Mouse (Mus musculus) bone marrow, adult 2 months (tissue): ENCODE results near the gene Cdkn2d. TPM values are rescaled to one million over a fixed set of nuclear protein-coding genes. Genes with fewer than 3 reads are reported as not detected.
A peak's percentile ranks its signal among the peaks of the same experiment; 100 is the strongest.
"Not testable (repeated sequence)": the region's sequence is repeated elsewhere in the genome, so short reads cannot be mapped to it uniquely, and the experiment has no call there.

Source experiments
- H3K27ac ChIP-seq: fragments of 200-500 bp; 2 replicates; pipeline ENCODE4 v1.5.1; 2012; ENCODE audit warnings: low read depth, mild to moderate bottlenecking, control low read depth, inconsistent platforms, low read length; ENCODE audit not compliant: control insufficient read depth, poor library complexity, insufficient read depth
- H3K4me1 ChIP-seq: fragments of 200-500 bp; 2 replicates; pipeline ENCODE4 v1.6.1; 2011; ENCODE audit warnings: low read length; ENCODE audit not compliant: control insufficient read depth, insufficient read depth
- H3K4me3 ChIP-seq: fragments of 200-500 bp; replicated peaks from 2 replicates; pipeline ENCODE3; 2011; ENCODE audit warnings: mild to moderate bottlenecking, low read depth, low read length, control low read depth; ENCODE audit not compliant: control insufficient read depth
- CTCF ChIP-seq: fragments of 200-500 bp; IDR thresholded peaks from 2 replicates; pipeline ENCODE4 v1.5.1; 2011; ENCODE audit warnings: low read length, control low read depth; ENCODE audit not compliant: control insufficient read depth, insufficient read depth
- POLR2A ChIP-seq: fragments of 200-500 bp; IDR thresholded peaks from 2 replicates; pipeline ENCODE4 v1.6.1; 2011; ENCODE audit warnings: low read depth, mild to moderate bottlenecking, control low read depth, low read length, borderline replicate concordance; ENCODE audit not compliant: control insufficient read depth
- WGBS: fragments of 180-500 bp; shearing (Covaris S2); methylation state at CpG from one replicate; pipeline ENCODE4 v1.1.7; 2018; 5-methylcytosine and 5-hydroxymethylcytosine counted together
- polyA plus RNA-seq: library from polyadenylated mRNA; stranded (reverse); fragments of >200 nt; gene quantifications from 2 replicates; pipeline ENCODE4 v1.2.4, GENCODE M21; 2011; ENCODE audit warnings: low replicate concordance; ENCODE audit not compliant: missing spikeins, insufficient read depth, insufficient read length

Gene Cdkn2d
- polyA plus RNA-seq, 1 experiment: 99.0 TPM

DNA sequence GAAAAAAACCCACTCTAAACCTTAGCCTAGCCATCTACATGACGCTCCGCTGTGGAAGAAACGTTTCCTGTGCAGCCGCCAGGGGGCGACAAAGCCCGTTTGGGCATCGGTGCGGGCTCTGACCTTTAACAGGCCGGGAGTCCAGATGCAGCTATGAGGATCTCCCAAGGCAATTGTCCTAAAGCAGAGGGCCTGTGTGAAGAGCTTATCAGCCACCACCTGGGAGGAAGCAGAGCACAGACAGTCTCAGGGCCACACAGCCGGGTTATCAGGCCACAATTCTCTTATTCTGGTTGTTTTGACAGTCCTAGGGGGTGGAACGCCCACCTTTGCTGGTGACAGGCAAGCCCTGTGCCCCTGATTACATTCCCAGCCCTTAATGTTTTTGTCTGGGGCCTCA lies 22.2 kb upstream of the Cdkn2d start:
- TF ChIP-seq CTCF: peak; percentile 97
- TF ChIP-seq POLR2A: no peak; the same call in 1 of the 2 replicates
- peaks cover 4% of the 10 kb centered on the region; the same call in 1 of the 2 replicates for H3K4me1 ChIP-seq
- no peak overlapping the region for H3K4me3 ChIP-seq
- WGBS: 6% methylated on average over 11 of the region's 11 CpGs
- no peak overlapping the region for H3K27ac ChIP-seq

DNA sequence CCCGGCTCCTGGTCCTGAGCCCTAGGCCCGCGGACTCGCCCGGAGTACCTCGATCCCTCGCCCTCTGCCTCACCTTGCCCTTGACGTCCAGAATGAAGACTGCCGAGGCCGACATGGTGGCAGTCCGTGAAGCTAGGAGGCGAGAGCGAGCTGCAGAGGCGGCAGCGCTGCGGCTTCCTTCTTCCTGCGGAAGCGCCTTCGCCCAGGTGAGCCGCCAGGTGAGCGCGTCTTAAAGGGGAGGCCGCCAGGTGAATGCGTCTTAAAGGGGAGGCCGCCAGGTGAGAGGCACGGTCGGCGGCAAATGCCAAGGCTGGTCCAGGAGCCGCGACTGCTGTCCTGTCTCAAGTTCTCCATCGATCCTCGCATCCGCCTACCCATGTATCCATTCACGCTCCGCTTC lies 20.9 kb upstream of the Cdkn2d start, which contains the start of gene Ap1m2:
Gene Ap1m2, minus strand, starts transcription at position 204 of the 400 bp plus-strand sequence.
- Histone ChIP-seq H3K4me1 (peaks cover 2% of the 10 kb centered on the region; the same call in 1 of the 2 replicates), H3K27ac (no peak within 1 kb of the TSS), H3K4me3 (no peak within 1 kb of the TSS)
- WGBS: 55% methylated on average over 35 of the region's 35 CpGs
- TF ChIP-seq POLR2A (no peak), CTCF (no peak)

DNA sequence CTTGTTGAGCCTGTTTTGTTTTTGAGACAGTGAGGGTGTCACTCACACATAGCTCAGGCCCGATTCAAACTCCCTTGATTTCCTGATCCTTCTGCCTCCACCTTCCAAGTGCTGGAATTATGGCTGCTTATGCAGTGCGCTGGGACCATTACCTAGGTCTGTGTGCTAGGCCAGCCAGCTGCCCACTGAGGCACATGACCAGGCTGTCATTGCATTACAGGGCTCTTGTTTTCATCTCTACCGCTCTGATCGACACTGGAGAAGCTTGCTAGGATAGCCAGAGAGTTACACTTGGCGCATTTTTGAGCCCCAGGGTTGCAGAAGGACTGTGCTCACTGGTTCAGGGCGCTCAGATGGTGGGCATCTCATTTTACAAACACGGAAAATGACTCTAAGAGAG lies 20.5 kb upstream of the Cdkn2d start:
- Histone ChIP-seq H3K4me3 (no peak overlapping the region), H3K4me1 (peaks cover 2% of the 10 kb centered on the region; the same call in 1 of the 2 replicates), H3K27ac (no peak overlapping the region)
- WGBS: 83% methylated on average over 7 of the region's 7 CpGs
- TF ChIP-seq POLR2A: no peak
- TF ChIP-seq CTCF: no peak

DNA sequence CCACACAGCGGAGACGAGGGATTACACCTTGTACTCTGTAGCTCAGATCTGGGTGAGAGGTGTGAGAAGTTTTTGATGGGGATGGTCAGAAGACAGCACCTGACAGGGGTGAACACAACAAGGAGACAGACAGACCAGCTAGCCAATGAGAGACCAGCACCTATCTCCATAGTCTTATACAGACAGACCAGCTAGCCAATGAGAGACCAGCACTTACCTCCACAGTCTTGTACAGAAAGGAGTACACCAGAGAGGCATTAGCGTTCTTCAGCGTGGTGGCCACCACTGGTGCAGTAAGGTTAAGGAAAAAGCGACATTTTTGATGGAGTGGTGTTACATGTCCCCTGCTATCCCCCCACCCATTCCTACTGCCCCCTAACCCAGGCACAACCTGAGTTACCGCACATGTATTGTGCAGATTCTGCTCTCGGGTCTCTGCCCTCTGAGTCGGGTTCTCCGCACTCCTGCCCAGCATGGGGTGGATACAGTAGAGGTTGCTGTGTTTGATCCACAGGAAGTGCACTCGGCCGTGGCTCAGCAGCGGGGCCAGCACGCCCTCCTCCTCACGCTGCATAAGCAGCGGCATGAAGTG lies 18.0 kb upstream of the Cdkn2d start:
- TF ChIP-seq POLR2A: no peak
- no peak for TF ChIP-seq CTCF
- no peaks in the 10 kb centered on the region; the same call in 1 of the 2 replicates for H3K4me1 ChIP-seq
- peak overlapping the region; percentile 39 for H3K4me3 ChIP-seq
- WGBS: 35% methylated on average over 15 of the region's 15 CpGs
- H3K27ac ChIP-seq: no peak overlapping the region; the same call in none of the 2 replicates

DNA sequence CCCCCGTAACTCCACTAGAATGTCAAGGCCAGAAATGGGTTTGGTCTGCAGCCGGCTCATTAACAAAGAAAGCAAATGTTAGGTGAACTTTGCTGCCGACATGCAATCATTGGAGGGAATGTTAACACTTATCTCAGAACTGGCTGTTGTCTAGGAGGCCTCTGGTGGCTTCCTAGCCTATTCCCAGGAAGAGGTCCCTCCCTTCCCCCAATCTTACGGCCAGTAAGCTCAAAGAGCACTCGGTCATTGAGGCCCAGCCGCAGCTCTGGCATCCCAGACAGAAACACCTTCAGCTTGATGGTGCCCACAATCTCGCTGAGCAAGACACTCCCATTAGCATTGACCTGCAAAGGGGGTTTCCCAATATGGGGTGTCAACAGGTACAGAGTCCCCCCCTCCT lies 13.9 kb upstream of the Cdkn2d start:
- Histone ChIP-seq H3K4me3 (no peak overlapping the region), H3K4me1 (no peaks in the 10 kb centered on the region; the same call in 1 of the 2 replicates), H3K27ac (no peak overlapping the region)
- TF ChIP-seq POLR2A: no peak
- WGBS: 89% methylated on average over 7 of the region's 7 CpGs

DNA sequence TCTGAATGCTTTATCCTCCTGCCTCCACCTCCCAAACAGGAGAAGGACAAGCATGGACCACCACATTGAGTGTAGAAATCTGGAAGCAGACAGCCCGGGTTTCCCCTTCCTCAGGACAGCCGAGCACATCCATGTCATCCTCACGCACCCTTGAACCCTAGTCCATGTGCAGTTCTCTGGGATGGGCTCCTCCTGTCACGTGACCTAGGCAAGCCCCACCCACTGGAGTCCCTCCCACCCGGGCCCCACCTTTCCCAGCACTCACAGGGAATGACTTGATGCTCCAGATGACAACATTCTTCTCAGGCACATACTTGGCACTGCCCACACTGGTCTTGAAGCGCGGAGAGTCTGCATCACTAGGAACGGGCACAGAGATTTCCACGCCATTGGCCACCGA lies 7.8 kb upstream of the Cdkn2d start:
- 89% methylated on average over 10 of the region's 10 CpGs for WGBS
- no peak overlapping the region for H3K4me3 ChIP-seq
- H3K27ac ChIP-seq: no peak overlapping the region
- TF ChIP-seq POLR2A (no peak), CTCF (no peak)
- no peaks in the 10 kb centered on the region for H3K4me1 ChIP-seq

DNA sequence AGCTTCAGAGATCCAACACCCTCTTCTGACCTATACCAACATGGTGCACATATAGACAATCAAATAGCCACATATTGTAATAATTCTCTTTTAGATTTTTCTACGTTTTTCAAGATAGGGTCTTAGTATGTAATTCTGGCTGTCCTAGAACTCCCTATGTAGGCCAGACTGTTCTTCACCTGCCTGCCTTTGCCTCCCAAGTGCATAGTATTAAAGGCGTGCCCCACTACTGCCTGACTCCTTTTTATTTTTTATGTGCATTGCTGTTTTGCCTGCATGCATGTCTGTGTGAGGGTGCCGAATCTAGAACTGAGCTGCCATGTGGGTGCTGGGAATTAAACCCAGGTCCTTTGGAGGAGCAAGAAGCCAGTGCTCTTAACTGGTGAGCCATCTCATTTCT lies 1.1 kb upstream of the Cdkn2d start:
- no peak for TF ChIP-seq CTCF
- no peak for TF ChIP-seq POLR2A
- 72% methylated on average over 3 of the region's 3 CpGs for WGBS
- H3K27ac ChIP-seq: no peak overlapping the region
- H3K4me1 ChIP-seq: peaks cover 3% of the 10 kb centered on the region; the same call in 1 of the 2 replicates
- H3K4me3 ChIP-seq: peak overlapping the region; percentile 57

DNA sequence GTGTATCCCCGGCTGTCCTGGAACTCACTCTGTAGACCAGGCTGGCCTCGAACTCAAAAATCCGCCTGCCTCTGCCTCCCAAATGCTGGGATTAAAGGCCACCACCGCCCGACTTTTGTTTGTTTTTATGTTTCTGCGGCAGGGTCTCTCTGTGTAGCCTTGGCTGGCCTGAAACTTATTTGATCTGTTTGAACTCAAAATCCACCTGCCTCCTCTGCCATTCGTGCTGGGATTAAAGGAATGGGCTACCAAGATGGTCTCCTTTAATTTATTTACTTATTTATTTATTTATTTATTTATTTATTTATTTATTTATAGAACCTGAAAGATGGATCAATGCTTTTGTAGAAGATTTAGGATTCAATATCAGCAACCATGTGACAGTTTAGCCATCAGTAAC lies 661 bp upstream of the Cdkn2d start:
- not testable (repeated sequence) for H3K4me1 ChIP-seq
- Histone ChIP-seq H3K27ac (peak overlapping the region; percentile 73), H3K4me3 (peak overlapping the region; percentile 66)
- 10% methylated on average over 7 of the region's 7 CpGs for WGBS

DNA sequence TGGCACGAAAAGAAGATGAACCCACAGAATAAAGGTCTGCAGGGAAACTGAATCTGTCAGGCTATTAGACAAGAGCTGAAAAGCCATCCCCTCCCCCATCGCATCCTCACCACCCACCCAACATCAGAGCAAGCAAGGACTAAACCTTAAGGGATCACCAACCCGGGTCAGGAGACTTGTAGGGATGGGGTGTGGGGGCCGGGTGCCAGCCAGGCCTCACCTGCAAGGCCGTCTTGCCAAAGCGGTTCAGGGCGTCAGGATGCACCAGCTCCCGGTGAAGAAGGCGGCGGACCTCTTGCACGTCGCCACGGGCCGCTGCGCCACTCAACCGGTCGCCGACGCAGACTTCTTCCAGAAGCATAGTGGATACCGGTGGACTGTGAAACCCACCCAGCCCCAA lies 618 bp downstream of the Cdkn2d start:
- H3K27ac ChIP-seq: peak overlapping the region; percentile 95
- under 1% methylated on average over 20 of the region's 20 CpGs for WGBS
- peaks cover 6% of the 10 kb centered on the region; the same call in 1 of the 2 replicates for H3K4me1 ChIP-seq
- TF ChIP-seq POLR2A (no peak), CTCF (no peak)
- H3K4me3 ChIP-seq: peak overlapping the region; percentile 87
